Mouse (Mus musculus): ENCODE results near the gene Urad.
A peak's percentile ranks its signal among the peaks of the same experiment; 100 is the strongest.

The Urad gene

DNA sequence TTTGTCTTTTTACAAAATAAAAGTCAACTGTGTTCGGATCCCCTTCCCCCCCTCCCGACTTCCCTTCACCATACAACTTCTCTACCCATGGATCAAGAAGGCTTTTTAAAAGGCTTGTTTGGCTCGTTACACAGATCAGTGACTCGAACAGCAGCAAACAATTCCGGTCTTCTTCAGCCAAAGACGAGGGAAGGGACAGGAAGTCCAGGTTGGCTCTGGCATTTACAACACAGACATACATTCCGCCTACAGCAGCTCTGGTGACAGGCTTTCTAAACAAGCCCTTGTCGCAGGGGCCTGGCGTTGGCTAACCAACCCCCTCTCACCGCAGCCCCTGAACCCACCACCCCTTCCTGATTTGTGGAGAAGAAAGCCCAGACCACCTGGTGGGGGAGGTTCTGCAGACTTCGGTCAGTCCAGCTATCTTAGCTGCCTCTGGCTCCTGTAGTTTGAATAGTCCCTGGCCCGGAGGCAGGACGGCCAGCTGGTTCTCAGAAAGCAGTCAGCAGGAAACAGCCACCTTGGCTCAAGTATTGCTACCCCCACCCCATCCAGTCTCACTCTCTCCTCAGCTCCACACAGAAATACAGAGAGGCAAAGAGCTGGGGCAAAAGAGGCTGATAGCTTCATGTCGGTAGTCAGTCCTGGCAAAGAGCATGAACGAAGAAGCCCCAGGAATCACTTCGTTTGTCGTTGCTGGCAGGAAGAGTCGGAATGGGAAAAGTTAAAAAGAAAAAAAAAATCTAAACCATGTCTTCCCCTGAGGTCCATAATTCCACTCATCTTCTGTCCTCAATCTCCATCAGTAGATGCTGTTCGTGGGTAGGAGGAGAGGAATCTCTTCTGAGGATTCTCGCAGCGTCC is 21.1 kb downstream of the Urad start:
- DNase-seq (ENCODE audit: low read depth, low spot score): no peak

- DNase-seq (ENCODE audit: low read depth, low spot score): no peak
Observed at GRCm38 (mm10) chr5:147300001-147300363, 22.3 kb downstream of the Urad start.

DNA sequence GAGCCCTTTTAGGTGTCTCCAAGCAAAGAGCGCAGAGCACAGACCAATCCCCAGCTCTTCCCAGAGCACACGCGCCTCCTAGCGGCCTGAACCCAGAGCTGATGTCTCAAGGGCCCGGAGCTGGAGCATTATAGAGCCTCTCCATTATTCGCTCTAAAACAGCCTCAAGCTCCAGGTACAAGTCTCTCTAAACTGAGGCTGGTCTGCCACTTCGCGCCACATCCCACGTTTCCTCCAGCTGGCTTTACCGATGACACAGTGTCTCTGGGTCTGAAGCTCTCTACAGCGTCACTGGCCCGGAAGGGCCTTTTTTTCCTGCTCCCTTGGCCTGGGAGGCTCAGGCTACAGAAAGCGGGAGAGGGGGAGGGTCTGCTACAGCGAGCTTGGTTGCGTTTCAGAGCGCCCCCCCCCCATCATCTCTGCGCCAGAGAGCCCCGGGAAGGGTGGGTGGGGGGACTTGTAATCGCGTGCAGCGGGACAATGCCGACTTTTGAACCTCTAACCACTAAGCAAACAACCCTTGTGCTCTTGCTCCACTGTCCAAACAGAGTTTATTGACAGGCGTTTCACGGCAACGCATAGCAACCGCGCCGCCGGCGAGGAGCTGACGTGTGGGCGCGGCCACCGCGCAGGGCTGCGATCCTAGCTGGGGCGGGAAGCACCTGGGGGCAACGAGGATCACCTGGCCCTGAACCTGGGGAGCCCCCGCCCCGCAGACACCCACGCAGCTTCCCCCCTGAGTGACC is 22.8 kb downstream of the Urad start:
- peak; percentile 93 for DNase-seq (ENCODE audit: low read depth, low spot score)

DNA sequence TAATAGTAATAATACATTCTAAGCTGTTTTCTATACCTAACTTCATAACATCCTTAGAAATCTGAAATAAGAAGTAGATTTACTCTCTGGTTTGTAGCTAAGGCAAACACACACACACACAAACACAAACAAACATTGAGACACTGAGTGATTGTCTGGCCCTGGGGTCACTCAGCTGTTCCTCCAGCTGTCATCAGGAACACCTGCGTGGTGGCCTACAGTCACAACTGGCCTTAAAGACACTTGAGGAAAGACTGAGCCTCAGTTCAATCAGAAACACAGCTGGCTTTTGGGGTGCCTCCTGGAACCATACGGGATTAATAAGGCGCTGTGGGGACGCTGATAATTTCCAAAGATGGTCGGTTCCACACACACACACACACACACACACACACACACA is 25.0 kb downstream of the Urad start:
- no peak for DNase-seq (ENCODE audit: low read depth, low spot score)

GRCm38 (mm10) chr5:147294121-147294520 is 28.1 kb downstream of the Urad start:
- DNase-seq (ENCODE audit: low read depth, low spot score): peak; percentile 90

DNA sequence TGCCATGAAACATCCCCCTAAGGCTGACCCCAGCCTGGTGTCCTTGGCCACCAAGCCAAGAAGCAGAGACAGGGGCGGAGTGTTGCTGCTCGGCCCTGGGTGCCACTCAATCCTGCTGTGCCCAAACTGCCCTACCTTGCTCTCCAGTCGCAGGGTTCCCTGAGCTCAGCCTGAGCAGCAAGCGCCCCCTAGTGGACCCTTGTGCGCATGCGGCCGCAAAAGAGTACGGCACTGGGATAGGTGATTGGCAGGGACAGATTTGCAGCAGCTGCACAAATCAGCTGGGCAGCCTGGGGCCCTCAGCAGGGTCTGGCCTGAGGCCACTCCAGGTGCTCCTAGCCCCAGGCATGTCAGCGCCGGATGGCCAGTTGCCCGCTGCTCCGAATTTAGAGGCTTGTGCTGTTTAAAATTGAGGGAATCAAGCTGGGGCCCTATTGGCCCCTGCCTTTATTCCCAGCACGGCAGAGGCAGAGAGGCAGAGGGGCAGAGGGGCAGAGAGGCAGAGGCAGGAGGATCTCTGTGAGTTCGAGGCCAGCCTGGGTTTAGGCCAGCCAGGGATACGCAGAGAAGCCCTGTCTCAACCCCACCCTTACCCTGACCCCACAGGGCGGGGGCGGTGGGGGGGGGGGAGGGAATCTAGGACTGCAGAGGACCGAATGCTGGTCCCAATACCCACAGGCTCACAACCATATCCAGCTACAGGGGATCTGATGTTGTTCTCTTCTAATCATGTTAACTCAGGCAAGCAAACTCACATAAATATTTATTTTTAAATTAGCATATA is 28.9 kb downstream of the Urad start:
- DNase-seq (ENCODE audit: low read depth, low spot score): peak; percentile 95

DNA sequence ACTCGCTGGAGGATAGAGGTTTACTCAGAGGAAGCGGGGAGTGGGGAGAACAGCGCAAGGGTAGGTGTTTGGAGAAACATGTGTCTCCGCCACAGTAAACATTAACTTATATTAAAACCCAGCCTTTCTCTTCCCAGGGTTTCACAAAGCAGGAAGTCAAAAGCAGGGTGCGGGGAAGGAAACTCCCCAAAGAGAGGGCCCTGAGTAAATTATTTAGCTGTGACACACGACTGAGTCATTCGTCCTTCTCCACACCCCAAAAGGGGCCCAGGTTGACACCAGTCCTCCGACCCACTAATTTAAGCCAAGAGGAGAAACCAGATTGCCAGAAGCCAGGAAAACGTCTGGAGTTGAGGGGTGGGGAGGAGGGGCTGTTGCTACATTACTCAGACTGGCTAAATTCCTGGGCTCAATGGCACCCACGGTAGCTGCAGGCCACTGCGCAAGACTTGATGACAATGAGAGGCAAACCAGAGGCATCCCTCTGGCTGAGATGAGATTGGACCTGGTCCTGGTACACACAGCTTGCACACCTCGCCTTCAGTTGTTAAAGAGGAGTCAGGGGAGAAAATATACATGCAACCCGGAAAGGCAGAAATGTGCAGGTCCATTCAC is 29.6 kb downstream of the Urad start:
- DNase-seq (ENCODE audit: low read depth, low spot score): no peak

DNA sequence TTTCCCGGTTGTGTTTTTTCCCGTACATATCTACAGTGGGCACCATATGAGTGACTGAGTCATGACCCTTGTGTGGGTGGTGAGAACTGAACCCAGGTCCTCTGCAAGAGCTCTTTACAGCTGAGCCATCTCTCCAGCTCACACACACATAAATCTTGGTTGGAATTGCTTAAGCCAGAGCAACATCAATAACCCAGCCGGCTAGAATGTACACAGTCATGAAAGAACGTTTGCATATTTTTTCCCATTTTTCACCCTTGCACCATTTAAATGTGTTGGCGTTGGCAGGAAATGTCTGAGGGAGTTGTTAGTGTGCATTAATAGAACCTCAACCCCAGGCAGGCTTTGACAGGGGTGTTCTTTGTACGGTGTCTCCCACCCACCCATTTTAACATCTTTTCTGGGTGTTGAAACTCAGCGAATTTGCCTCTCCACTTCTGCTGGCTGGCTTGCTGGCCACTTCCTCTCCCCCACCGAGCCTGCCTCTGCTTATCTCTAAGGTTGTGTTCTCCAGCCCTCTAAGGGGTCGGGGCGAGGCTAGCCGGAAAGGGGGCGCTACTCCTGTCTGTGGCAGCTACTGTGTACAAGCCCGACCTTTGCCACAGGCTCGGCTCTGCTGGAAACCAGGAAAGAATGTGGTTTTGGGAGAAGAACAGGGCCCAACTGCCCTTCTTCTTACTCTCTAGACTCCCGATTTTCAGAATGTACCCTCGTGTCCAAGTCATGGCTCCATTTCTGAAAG is 30.3 kb downstream of the Urad start:
- DNase-seq (ENCODE audit: low read depth, low spot score): no peak

DNA sequence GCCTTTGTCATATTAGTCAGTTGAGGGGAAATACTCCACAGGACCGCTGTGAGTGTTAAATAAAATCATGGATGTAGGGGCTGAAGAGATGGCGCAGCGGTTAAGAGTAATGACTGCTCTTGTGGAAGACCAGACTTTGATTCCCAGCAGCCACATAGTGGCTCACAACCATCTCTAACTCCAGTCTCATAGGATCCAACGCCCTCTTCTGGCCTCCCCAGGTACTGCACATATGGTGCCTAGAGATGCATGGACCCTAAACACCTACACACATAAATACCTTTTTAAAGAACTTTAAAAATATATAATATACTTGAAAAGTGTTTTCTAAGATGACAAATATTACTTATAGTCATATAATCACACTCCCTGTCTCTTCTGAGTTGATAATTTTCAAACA is 37.9 kb downstream of the Urad start:
- DNase-seq (ENCODE audit: low read depth, low spot score): peak; percentile 62

DNA sequence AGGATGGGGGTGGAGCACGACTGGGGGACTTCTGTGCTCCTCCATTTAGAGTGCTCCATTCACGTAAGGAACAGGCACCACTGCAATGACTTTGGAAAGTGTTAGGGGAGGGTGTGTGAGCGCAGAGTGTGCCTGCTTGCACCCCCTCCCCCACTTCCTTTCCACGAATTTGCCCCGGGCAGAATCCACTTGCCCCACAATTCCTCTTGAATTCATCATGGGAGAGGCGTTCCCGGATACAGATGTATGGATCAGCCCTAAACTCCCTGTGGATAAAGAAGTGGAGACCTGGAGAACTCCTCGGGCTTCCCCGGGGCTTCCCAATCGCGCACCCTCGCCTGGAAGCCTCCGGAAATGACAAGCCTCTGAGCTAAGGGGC is 44.7 kb downstream of the Urad start:
- DNase-seq (ENCODE audit: low read depth, low spot score): peak; percentile 61

- no peak for DNase-seq (ENCODE audit: low read depth, low spot score)
Observed at GRCm38 (mm10) chr5:147276701-147277546, 45.3 kb downstream of the Urad start.

DNA sequence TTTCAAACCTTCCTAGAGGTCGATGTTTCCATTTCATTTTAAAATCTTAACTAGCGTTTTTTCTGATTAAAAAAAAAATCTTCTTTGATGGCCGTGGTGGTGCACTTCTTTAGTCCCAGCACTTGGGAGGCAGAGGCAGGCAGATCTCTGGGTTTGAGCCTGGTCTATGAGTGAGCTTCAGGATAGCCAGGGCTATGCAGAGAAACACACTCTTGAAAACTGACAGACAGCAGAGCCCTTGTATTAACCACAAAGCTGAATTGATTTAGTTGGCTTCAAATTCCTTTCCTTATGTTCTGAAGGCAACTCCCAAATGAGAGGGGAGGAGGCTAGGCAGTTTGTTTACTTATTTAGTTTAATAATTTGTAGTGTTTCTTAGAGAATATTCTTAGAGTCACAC is 46.5 kb downstream of the Urad start:
- DNase-seq (ENCODE audit: low read depth, low spot score): no peak

- peak; percentile 42 for DNase-seq (ENCODE audit: low read depth, low spot score)
Observed at GRCm38 (mm10) chr5:147274174-147275141, 47.8 kb downstream of the Urad start.

- no peak for DNase-seq (ENCODE audit: low read depth, low spot score)
Observed at GRCm38 (mm10) chr5:147272808-147273345, 49.4 kb downstream of the Urad start.

DNA sequence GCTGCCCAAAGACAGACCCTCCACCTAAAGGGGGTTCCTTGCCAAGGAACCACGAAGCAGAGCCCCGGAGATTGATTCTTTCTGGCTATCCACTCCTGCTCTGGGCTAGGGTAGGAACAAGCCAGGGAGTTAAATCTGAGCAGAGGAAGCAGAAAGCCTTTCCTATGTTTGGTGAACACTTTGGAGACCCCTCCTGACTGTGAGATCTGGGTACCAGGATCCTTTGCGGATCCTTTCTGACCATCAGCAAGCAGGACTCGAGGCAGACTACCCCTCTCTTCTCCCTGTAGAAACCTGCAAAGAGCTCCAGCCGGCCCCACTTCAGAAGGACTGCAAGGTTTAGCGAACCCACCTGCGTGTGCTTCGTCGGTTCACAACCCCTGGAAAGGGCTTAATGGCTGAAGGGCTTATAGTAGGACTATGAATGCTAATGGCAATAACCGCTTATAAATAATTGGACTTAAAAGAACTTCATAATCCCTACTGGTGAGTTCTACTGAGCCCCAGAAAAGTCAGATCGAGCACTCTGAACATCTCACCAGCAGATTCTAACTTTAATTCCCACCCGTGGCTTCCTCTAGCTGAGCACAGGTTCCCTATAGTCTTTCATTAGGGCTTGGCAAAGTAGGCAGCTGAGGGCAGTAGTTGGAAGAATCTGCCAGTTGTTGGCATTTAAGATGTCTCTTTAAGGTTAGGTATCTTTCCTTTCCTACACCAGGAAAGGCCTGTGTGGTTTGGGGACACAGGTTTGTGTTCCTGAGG is 50.0 kb downstream of the Urad start:
- DNase-seq (ENCODE audit: low read depth, low spot score): no peak

GRCm38 (mm10) chr5:147270673-147271655 is 51.3 kb downstream of the Urad start:
- DNase-seq (ENCODE audit: low read depth, low spot score): peak; percentile 28

Measured in ZHBTc4 (cell line).